Mouse (Mus musculus): ENCODE data around the gene Gm17409. TPM values are rescaled to one million over a fixed set of nuclear protein-coding genes. Genes with fewer than 3 reads are reported as not detected.

Gene Gm17409
- polyA plus RNA-seq, 1 experiment, result not detected

DNA sequence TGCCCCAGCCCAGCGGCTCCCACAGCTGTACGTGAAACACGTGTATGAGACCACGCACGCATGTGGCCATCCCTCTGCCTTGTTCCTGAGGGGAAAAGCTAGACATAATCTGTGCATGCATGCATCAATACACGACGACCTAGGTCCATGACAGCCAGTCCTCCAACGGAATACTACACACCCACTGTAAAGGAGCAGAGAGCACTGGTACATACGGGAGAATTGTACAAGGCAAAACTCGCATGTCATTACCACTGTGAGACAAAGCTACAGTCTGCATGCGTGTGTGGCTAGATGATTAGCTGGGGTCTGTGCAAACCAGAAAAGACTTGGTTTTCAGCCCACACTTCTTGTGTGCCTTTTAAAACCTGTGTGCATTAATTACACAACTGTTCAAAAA is 44.6 kb downstream of the Gm17409 start:
- no peak overlapping the region for H3K27ac ChIP-seq (ENCODE audit: insufficient read depth, low read depth, low read length)
- H3K4me1 ChIP-seq (ENCODE audit: control insufficient read depth, insufficient read depth, low read length), result peaks cover 15% of the 10 kb centered on the region; the same call in 1 of the 2 replicates
- H3K4me3 ChIP-seq (ENCODE audit: insufficient read depth, low read depth, low read length), result no peak overlapping the region
- no peaks in the 10 kb centered on the region for H3K36me3 ChIP-seq (ENCODE audit: control insufficient read depth, insufficient read depth, low read length)
- no peak for TF ChIP-seq CTCF (conservative IDR thresholded peaks at IDR 0.05; ENCODE audit: insufficient read depth, insufficient read length, low read depth, low read length)
- TF ChIP-seq POLR2A (IDR thresholded peaks at IDR 0.05; ENCODE audit: low read depth, low read length), result no peak
- DNase-seq, result no peak
- H3K27me3 ChIP-seq (replicated peaks; ENCODE audit: control insufficient read depth, insufficient read depth, low read length), result no peaks in the 10 kb centered on the region
- 90% methylated on average over 11 of the region's 11 CpGs for WGBS

DNA sequence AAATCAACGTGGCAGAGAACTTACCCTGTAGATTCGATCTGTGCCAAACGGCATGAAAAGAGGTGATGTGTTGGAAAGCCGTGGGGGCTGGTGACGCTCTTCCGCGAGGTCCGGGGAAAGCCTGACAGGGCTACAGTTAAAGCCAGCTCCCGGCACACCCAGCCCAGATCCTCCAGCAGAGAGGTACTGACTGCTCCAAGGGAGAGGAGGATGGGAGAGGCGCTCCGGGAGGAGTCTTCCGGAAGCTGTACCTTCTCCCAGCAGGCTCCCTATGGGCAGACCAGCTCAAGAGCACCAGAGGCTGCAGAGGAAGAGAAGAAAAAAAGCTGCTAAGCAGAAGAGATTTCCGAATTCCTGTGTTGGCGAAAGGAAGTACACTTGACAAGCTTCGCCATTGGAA is 46.1 kb downstream of the Gm17409 start:
- Histone ChIP-seq H3K36me3 (ENCODE audit: control insufficient read depth, insufficient read depth, low read length) (no peaks in the 10 kb centered on the region), H3K4me3 (ENCODE audit: insufficient read depth, low read depth, low read length) (0 out of 2 replicates have a peak overlapping the region, but pooled peaks have one; percentile 28), H3K4me1 (ENCODE audit: control insufficient read depth, insufficient read depth, low read length) (peaks cover 15% of the 10 kb centered on the region; the same call in 1 of the 2 replicates), H3K27ac (ENCODE audit: insufficient read depth, low read depth, low read length) (no peak overlapping the region), H3K27me3 (replicated peaks; ENCODE audit: control insufficient read depth, insufficient read depth, low read length) (no peaks in the 10 kb centered on the region)
- 52% methylated on average over 15 of the region's 15 CpGs for WGBS
- TF ChIP-seq POLR2A (IDR thresholded peaks at IDR 0.05; ENCODE audit: low read depth, low read length), result no peak
- no peak for TF ChIP-seq CTCF (conservative IDR thresholded peaks at IDR 0.05; ENCODE audit: insufficient read depth, insufficient read length, low read depth, low read length)
- no peak for DNase-seq

DNA sequence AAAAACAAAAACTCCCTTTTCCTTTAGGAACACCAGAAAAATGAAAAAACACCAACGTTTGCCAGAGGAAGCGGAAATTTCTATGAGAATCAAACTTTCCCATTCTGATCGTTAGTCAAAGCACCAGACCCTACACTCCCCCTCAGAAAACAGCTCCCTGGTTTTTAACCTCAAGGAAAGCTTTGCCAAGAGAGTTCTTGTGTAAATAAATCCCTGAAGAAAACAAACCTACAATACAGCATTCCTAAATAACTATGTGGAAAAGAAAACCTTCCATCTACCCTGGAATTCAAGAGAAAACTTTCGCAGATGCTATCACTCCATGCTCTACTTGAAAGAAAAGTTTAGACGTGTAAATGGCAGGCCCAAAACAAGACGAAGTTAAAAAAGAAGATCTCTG is 47.0 kb downstream of the Gm17409 start:
- DNase-seq, result no peak
- WGBS, result 61% methylated on average over 6 of the region's 6 CpGs
- Histone ChIP-seq H3K4me1 (ENCODE audit: control insufficient read depth, insufficient read depth, low read length) (peaks cover 15% of the 10 kb centered on the region; the same call in 1 of the 2 replicates), H3K36me3 (ENCODE audit: control insufficient read depth, insufficient read depth, low read length) (no peaks in the 10 kb centered on the region), H3K4me3 (ENCODE audit: insufficient read depth, low read depth, low read length) (no peak overlapping the region), H3K27me3 (replicated peaks; ENCODE audit: control insufficient read depth, insufficient read depth, low read length) (no peaks in the 10 kb centered on the region), H3K27ac (ENCODE audit: insufficient read depth, low read depth, low read length) (peak overlapping the region; percentile 25; the same call in 1 of the 2 replicates)
- TF ChIP-seq POLR2A (IDR thresholded peaks at IDR 0.05; ENCODE audit: low read depth, low read length) (no peak), CTCF (conservative IDR thresholded peaks at IDR 0.05; ENCODE audit: insufficient read depth, insufficient read length, low read depth, low read length) (no peak)

DNA sequence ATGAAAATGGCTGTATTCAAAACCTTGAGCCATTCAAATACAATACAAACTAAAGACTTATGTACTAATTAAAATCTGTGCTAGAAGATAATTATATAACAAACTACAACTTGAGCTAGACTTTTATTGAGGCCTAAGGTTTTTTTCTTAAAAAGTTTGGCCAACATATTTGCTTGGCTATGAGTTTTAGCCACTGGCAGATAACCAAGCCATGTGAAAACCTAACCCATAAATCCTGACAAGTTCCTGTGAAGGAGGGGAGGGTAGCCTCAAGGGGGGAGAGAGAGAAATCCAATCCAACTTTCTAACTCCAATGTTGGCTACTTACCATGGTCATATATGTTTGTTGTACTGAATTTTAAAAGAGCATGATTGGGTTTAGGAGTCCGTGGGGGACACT is 48.6 kb downstream of the Gm17409 start:
- peak; percentile 59 for DNase-seq
- Histone ChIP-seq H3K4me3 (ENCODE audit: insufficient read depth, low read depth, low read length) (no peak overlapping the region), H3K27me3 (replicated peaks; ENCODE audit: control insufficient read depth, insufficient read depth, low read length) (no peaks in the 10 kb centered on the region), H3K27ac (ENCODE audit: insufficient read depth, low read depth, low read length) (no peak overlapping the region), H3K4me1 (ENCODE audit: control insufficient read depth, insufficient read depth, low read length) (peaks cover 17% of the 10 kb centered on the region; the same call in 1 of the 2 replicates), H3K36me3 (ENCODE audit: control insufficient read depth, insufficient read depth, low read length) (no peaks in the 10 kb centered on the region)
- WGBS, result 76% methylated on average over 1 of the region's 1 CpGs
- TF ChIP-seq CTCF (conservative IDR thresholded peaks at IDR 0.05; ENCODE audit: insufficient read depth, insufficient read length, low read depth, low read length) (no peak), POLR2A (IDR thresholded peaks at IDR 0.05; ENCODE audit: low read depth, low read length) (no peak)

Other genes starting within 250 kb of the Gm17409 start
- 0.53 and 1.6 TPM in 2 replicates for gene Acvr1c, start 112.2 kb upstream of the Gm17409 start, polyA plus RNA-seq (2012; rRNA removed)
- 5.6 and 6.3 TPM in 2 replicates for gene Acvr1, start 97.0 kb downstream of the Gm17409 start, polyA plus RNA-seq (2012; rRNA removed)
- 14.0 and 15.5 TPM in 2 replicates for gene Upp2, start 97.2 kb downstream of the Gm17409 start, polyA plus RNA-seq (2012; rRNA removed)